Mouse (Mus musculus): Measurements from ENCODE around the gene Myo1g. TPM values are rescaled to one million over a fixed set of nuclear protein-coding genes. Genes with fewer than 3 reads are reported as not detected.
"Not testable (repeated sequence)": the region's sequence is repeated elsewhere in the genome, so short reads cannot be mapped to it uniquely, and the experiment has no call there.

The Myo1g gene
- total RNA-seq, 1 experiment from 2014 or later = 46.3 TPM

GRCm38 (mm10) chr11:6545857-6546192 lies 25.1 kb upstream of the Myo1g start:
- no peak for ATAC-seq (replicated peaks in 1 of 2; ENCODE audit: insufficient read depth in 1 of 2, low FRiP score in 2 of 2, low TSS enrichment in 1 of 2, low read depth in 1 of 2, poor library complexity in 2 of 2, severe bottlenecking in 2 of 2)

DNA sequence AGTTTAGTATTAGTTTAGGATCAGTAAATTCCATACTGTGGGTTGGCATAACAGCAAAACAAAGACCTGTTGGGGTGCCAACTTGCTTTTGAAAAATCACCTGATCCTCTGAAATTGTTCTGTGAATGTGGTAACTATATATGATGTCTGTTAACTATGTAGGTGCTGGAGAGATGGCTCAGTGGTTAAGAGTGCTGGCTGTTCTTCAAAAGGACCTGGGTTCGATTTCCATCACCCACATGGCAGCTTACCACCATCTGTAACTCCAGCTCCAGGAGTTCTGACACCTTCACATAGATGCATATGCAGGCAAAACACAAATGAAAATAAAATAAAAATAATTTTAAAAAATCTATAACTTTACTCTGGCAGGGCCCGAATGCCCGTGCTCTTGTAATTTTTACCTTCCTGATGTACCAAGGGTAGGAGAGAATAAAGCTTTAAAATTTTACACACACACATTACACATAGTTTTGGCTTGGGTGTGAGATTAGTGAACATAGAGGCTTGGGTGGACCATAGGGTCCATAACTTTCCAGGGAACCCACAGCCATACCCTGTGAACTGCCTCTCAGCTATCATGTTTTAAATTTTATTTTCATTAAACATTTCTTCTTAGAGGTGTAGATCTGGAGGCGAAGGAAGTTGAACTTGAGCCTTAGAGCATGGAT lies 24.6 kb upstream of the Myo1g start:
- ATAC-seq (replicated peaks in 1 of 2; ENCODE audit: insufficient read depth in 1 of 2, low FRiP score in 2 of 2, low TSS enrichment in 1 of 2, low read depth in 1 of 2, poor library complexity in 2 of 2, severe bottlenecking in 2 of 2) = no peak

GRCm38 (mm10) chr11:6544683-6545082 lies 23.9 kb upstream of the Myo1g start:
- ATAC-seq (replicated peaks in 1 of 2; ENCODE audit: insufficient read depth in 1 of 2, low FRiP score in 2 of 2, low TSS enrichment in 1 of 2, low read depth in 1 of 2, poor library complexity in 2 of 2, severe bottlenecking in 2 of 2) = no peak

DNA sequence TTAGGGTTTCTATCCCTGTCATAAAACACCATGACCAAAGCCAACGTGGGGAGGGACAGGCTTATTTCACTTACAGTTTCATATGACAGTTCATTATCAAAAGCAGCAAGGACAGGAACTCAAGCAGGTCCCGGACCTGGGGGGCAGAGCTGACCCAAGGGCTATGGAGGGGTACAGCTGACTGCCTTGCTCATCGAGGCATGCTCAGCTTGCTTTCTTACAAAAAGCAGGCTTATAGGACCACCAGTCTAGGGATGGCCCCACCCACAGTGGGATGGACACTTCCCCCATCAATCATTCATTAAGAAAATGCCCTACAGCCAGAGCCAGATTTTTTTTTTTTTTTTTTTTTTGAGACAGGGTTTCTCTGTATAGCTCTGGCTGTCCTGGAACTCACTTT lies 10.0 kb upstream of the Myo1g start:
- no peak for ATAC-seq (replicated peaks in 1 of 2; ENCODE audit: insufficient read depth in 1 of 2, low FRiP score in 2 of 2, low TSS enrichment in 1 of 2, low read depth in 1 of 2, poor library complexity in 2 of 2, severe bottlenecking in 2 of 2)

DNA sequence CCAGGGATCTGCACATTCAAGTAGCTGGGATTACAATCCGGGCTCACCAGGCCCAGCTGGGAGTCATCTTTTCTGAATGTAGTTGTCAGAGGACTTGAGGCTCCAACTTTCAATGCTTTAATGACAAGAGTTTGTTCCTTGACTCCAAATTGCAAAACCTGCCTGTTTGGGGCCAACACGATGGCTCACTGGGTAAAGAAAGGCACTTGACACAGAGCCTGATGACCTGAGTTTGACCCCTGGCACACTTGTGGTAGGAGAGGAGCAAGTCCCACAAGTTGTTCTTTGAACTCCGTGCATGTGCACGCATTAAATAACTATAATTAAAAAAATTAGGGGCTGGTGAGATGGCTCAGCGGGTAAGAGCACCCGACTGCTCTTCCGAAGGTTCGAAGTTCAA lies 9.2 kb upstream of the Myo1g start:
- ATAC-seq (replicated peaks in 1 of 2; ENCODE audit: insufficient read depth in 1 of 2, low FRiP score in 2 of 2, low TSS enrichment in 1 of 2, low read depth in 1 of 2, poor library complexity in 2 of 2, severe bottlenecking in 2 of 2) = no peak

- ATAC-seq (replicated peaks in 1 of 2; ENCODE audit: insufficient read depth in 1 of 2, low FRiP score in 2 of 2, low TSS enrichment in 1 of 2, low read depth in 1 of 2, poor library complexity in 2 of 2, severe bottlenecking in 2 of 2) = peak; percentile 90 to 98
Measured at GRCm38 (mm10) chr11:6528186-6529006, 7.6 kb upstream of the Myo1g start.

DNA sequence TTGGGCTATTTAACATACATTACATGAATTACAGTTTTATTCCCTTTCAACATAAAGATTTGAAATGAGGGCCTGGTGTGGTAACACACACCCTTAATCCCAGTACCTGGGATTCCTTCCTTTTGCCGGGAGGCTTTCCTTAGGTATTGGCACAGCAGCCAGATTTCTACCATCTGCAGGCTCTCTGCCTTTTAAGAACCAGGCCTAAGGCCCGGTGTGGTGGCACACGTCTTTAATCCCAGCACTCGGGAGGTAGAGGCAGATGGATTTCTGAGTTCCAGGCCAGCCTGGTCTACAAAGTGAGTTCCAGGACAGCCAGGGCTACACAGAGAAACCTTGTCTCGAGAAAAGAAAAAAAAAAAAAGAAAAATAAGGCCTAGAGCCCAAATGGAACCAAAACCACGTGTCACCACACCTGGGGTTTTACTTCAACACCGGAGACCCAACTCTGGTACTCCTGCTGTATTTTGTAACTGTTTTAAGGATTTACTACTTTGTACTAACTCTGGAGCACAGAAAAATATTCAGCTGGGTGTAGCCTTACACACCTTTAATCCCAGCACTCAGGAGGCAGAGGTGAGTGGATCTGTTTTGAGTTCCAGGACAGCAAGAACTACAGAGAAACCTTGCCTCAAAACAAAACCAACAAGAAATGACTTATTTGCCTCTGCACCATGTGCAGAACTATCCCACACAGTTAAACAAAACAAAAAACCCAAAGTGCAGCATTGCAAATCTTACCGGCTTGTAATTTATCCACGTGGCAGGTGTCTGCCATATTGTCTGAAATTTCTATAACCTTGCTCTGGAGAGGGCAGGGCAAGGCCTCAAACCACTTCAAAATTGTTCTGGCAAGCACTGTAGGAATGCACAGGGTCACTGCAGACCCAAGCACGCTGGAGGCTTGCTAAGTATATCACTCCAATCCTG lies 6.8 kb upstream of the Myo1g start:
- ATAC-seq (replicated peaks in 1 of 2; ENCODE audit: insufficient read depth in 1 of 2, low FRiP score in 2 of 2, low TSS enrichment in 1 of 2, low read depth in 1 of 2, poor library complexity in 2 of 2, severe bottlenecking in 2 of 2) = no peak

DNA sequence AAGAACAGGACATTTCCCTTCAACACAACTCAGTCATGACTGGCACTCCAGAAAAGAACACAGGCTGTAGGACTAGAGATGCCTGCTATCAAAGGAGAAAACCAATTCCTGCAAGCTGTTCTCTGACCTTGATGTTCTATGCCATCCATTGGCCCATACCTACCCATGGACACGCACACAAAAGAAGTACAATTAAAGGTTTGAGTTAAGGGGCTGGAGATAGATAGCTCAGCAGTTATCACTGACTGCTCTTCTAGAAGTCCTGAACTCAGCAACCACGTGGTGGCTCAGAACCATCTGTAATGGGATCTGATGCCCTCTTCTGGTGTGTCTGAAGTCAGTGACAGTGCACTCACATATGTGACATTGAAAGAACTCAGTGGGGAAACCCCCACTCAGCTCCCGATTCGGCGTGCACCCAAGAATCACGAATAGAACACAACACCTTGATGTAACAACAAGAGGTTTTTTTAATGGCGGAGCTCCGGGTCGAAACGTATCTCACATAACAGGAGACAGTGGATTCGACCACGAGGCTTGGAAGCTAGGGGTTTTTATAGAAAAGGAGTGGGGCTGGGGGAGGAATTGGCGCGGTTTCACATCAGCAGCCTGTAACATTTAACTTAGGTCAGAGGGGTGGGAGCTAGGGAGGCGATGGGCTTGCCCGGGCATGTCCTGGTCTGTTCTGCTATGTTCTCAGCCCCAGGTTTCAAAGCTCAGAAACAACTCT lies 5.9 kb upstream of the Myo1g start:
- ATAC-seq (replicated peaks in 1 of 2; ENCODE audit: insufficient read depth in 1 of 2, low FRiP score in 2 of 2, low TSS enrichment in 1 of 2, low read depth in 1 of 2, poor library complexity in 2 of 2, severe bottlenecking in 2 of 2) = not testable (repeated sequence)

DNA sequence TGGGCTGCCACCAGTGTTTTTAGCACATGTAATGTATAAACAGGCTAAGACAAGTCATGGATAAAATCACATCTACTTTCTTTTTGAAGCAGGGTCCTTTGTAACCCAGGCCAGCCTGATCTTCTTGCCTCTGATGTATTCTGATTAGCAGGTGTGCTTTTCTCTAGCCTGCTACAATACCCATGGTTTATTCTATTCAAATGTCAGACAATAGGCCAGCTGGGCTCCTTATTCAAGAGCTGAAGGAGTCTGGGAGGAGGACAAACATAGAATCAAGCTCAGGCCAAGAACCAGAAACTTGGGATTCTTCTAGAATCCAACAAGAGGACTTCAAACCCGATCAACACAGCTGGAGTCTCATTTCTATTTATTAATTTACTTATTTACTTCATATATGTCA lies 4.5 kb upstream of the Myo1g start:
- ATAC-seq (replicated peaks in 1 of 2; ENCODE audit: insufficient read depth in 1 of 2, low FRiP score in 2 of 2, low TSS enrichment in 1 of 2, low read depth in 1 of 2, poor library complexity in 2 of 2, severe bottlenecking in 2 of 2) = no peak

GRCm38 (mm10) chr11:6524880-6525238 lies 4.1 kb upstream of the Myo1g start:
- no peak for ATAC-seq (replicated peaks in 1 of 2; ENCODE audit: insufficient read depth in 1 of 2, low FRiP score in 2 of 2, low TSS enrichment in 1 of 2, low read depth in 1 of 2, poor library complexity in 2 of 2, severe bottlenecking in 2 of 2)

- ATAC-seq (replicated peaks in 1 of 2; ENCODE audit: insufficient read depth in 1 of 2, low FRiP score in 2 of 2, low TSS enrichment in 1 of 2, low read depth in 1 of 2, poor library complexity in 2 of 2, severe bottlenecking in 2 of 2) = no peak
Measured at GRCm38 (mm10) chr11:6524165-6524879, 3.6 kb upstream of the Myo1g start.

DNA sequence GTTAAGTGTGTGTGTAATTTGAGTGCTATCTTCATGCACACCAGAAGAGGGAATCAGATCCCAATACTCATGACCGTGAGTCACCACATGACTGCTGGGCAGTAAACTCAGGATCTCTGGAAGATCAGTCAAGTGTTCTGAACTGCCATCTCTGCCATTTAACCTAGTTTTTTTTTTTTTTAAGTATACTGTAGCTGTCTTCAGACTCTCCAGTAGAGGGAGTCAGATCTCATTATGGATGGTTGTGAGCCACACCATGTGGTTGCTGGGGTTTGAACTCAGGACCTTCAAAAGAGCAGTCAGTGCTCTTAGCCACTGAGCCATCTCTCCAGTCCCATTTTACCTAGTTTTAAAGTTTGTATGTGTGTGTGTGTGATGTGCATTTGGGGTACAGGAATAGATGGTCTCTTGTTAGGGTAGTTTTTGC lies 2.9 kb upstream of the Myo1g start:
- no peak for ATAC-seq (replicated peaks in 1 of 2; ENCODE audit: insufficient read depth in 1 of 2, low FRiP score in 2 of 2, low TSS enrichment in 1 of 2, low read depth in 1 of 2, poor library complexity in 2 of 2, severe bottlenecking in 2 of 2)

- ATAC-seq (replicated peaks in 1 of 2; ENCODE audit: insufficient read depth in 1 of 2, low FRiP score in 2 of 2, low TSS enrichment in 1 of 2, low read depth in 1 of 2, poor library complexity in 2 of 2, severe bottlenecking in 2 of 2) = peak in 1 of 2 experiments; percentile 33; a peak in 1 of 4 replicates
Measured at GRCm38 (mm10) chr11:6522782-6523525, 2.2 kb upstream of the Myo1g start.

- peak; percentile 56 to 72 for ATAC-seq (replicated peaks in 1 of 2; ENCODE audit: insufficient read depth in 1 of 2, low FRiP score in 2 of 2, low TSS enrichment in 1 of 2, low read depth in 1 of 2, poor library complexity in 2 of 2, severe bottlenecking in 2 of 2)
Measured at GRCm38 (mm10) chr11:6519491-6520033, 1.2 kb downstream of the Myo1g start.

DNA sequence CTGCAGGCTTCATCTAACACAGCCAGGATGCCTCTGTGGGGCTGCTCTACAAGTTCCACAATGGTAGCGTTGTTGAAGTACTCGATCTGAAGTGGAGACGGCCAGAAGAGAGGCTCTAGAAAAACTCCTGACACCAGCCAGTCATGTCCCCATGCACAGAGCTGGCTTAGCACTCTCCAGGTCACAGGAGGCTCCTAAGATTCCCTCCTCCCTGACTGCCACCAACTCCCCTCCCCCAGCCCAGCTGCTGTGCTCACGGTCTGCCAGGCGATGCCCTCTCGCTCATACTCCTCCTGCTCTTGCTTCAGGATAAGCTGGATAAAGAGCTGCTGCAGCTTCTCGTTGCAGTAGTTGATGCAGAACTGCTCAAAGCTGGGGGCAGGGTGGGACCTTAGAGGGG lies 5.9 kb downstream of the Myo1g start:
- ATAC-seq (replicated peaks in 1 of 2; ENCODE audit: insufficient read depth in 1 of 2, low FRiP score in 2 of 2, low TSS enrichment in 1 of 2, low read depth in 1 of 2, poor library complexity in 2 of 2, severe bottlenecking in 2 of 2) = no peak

GRCm38 (mm10) chr11:6508269-6508876 lies 12.4 kb downstream of the Myo1g start:
- ATAC-seq (replicated peaks in 1 of 2; ENCODE audit: insufficient read depth in 1 of 2, low FRiP score in 2 of 2, low TSS enrichment in 1 of 2, low read depth in 1 of 2, poor library complexity in 2 of 2, severe bottlenecking in 2 of 2) = no peak
